Comparison of ENCODE assay signal across 10 mouse cellular contexts in genomic region chr10:80162716-80163299, GRCm38 (mm10). TPM values are rescaled to one million over a fixed set of nuclear protein-coding genes. Genes with fewer than 3 reads are reported as not detected.
DNase-seq lines count a peak whose midpoint lies in the region; ATAC-seq lines count a peak whose summit lies in the region.
"Had no signal": no experiment of that assay in that cellular context is flagged by ENCODE, and none has a peak within 500 bp of the region (broad histone marks: within the 10 kb centered on the region; RNA-seq: fewer than 3 reads in every experiment).

No protein-coding gene starts in this region.

- peak overlapping the region; percentile 78 for H3K9ac ChIP-seq in heart, embryonic 12.5 days
- H3K9ac ChIP-seq in intestine, embryonic 14.5 days (ENCODE audit: low read length), result no peak overlapping the region
- peak overlapping the region; percentile 25; the same call in 1 of the 2 replicates for H3K9ac ChIP-seq in stomach, embryonic 16.5 days (ENCODE audit: low read length)

- ATAC-seq in heart, embryonic 12.5 days (ENCODE audit: insufficient number of reproducible peaks, low FRiP score), result no peak
- ATAC-seq in intestine, embryonic 14.5 days (replicated peaks; ENCODE audit: low FRiP score, low TSS enrichment, low read depth), result no peak
- no peak for ATAC-seq in stomach, embryonic 16.5 days (ENCODE audit: insufficient read depth, low FRiP score)

- no peak overlapping the region for H3K4me2 ChIP-seq in heart, embryonic 12.5 days
- H3K4me2 ChIP-seq in intestine, embryonic 14.5 days (ENCODE audit: low read length), result no peak overlapping the region
- H3K4me2 ChIP-seq in stomach, embryonic 16.5 days (ENCODE audit: low read depth, low read length), result no peak overlapping the region

- no peak overlapping the region for H3K4me3 ChIP-seq in heart, embryonic 12.5 days
- H3K4me3 ChIP-seq in intestine, embryonic 14.5 days (ENCODE audit: low read depth, low read length), result no peak overlapping the region
- no peak overlapping the region for H3K4me3 ChIP-seq in stomach, embryonic 16.5 days (replicated peaks; ENCODE audit: low read length)

- WGBS in heart, embryonic 12.5 days, result 74% methylated on average over 6 of the region's 6 CpGs
- WGBS in intestine, embryonic 14.5 days, result 70% methylated on average over 6 of the region's 6 CpGs
- WGBS in stomach, embryonic 16.5 days, result 72% methylated on average over 6 of the region's 6 CpGs

- H3K36me3 ChIP-seq in heart, embryonic 12.5 days, result 0 out of 2 replicates have a peak, but pooled peaks cover 2% of the 10 kb centered on the region
- no peaks in the 10 kb centered on the region for H3K36me3 ChIP-seq in intestine, embryonic 14.5 days (ENCODE audit: control insufficient read depth, insufficient read depth, low read length)
- H3K36me3 ChIP-seq in stomach, embryonic 16.5 days (ENCODE audit: control insufficient read depth, insufficient read depth, low read length), result no peaks in the 10 kb centered on the region

- no peaks in the 10 kb centered on the region for H3K27me3 ChIP-seq in heart, embryonic 12.5 days (replicated peaks)
- no peaks in the 10 kb centered on the region for H3K27me3 ChIP-seq in intestine, embryonic 14.5 days (replicated peaks; ENCODE audit: control insufficient read depth, insufficient read depth, low read length)
- no peaks in the 10 kb centered on the region for H3K27me3 ChIP-seq in stomach, embryonic 16.5 days (ENCODE audit: control insufficient read depth, insufficient read depth, low read length)

- H3K9me3 ChIP-seq in heart, embryonic 12.5 days (replicated peaks), result no peaks in the 10 kb centered on the region
- H3K9me3 ChIP-seq in intestine, embryonic 14.5 days (ENCODE audit: control insufficient read depth, low read length), result no peaks in the 10 kb centered on the region
- H3K9me3 ChIP-seq in stomach, embryonic 16.5 days (replicated peaks; ENCODE audit: control insufficient read depth, low read length), result no peaks in the 10 kb centered on the region

- peaks cover 85% of the 10 kb centered on the region for H3K4me1 ChIP-seq in heart, embryonic 12.5 days (replicated peaks)
- peaks cover 74% of the 10 kb centered on the region for H3K4me1 ChIP-seq in intestine, embryonic 14.5 days (replicated peaks; ENCODE audit: control insufficient read depth, insufficient read depth, low read length)
- peaks cover 81% of the 10 kb centered on the region for H3K4me1 ChIP-seq in stomach, embryonic 16.5 days (ENCODE audit: control insufficient read depth, insufficient read depth, low read length)

- peak overlapping the region; percentile 97 for H3K27ac ChIP-seq in heart, embryonic 12.5 days (ENCODE audit: poor library complexity, severe bottlenecking)
- H3K27ac ChIP-seq in intestine, embryonic 14.5 days (ENCODE audit: low read depth), result peak overlapping the region; percentile 84
- H3K27ac ChIP-seq in stomach, embryonic 16.5 days (ENCODE audit: low read length), result peak overlapping the region; percentile 99; the same call in 1 of the 2 replicates

- no peak for DNase-seq in heart, adult 8-10 months (ENCODE audit: low spot score)
- DNase-seq in ovary, postnatal 36 days (ENCODE audit: low spot score), result peak; percentile 7
- no peak for DNase-seq in ovary, adult 18-20 months (ENCODE audit: low spot score)
- no peak for DNase-seq in intestine, embryonic 14.5 days (ENCODE audit: low spot score)
- no peak for DNase-seq in cerebellum, adult 8-10 months
- DNase-seq in frontal cortex, postnatal 14 days (ENCODE audit: low spot score in 2 of 2), result no peak
- DNase-seq: cerebellum, adult 9-10 months; right cerebral cortex, postnatal 25 days had no signal

RNA-seq across cellular contexts. Expression of gene Cirbp, which starts 3.0 kb away (rescaled TPM):
- 110 and 118 TPM in 2 replicates for polyA plus RNA-seq in heart, embryonic 12.5 days (2016; fragmentation: Nextera tagmentation; extraction: Ambion mirVana)
- 10 to 100 TPM; 34.7 to 69.7 (median 51.6) TPM for total RNA-seq in heart, adult 8-10 months (2022)
- 76.4 and 81.6 TPM in 2 replicates for polyA plus RNA-seq in intestine, embryonic 14.5 days (2014; fragmentation: Nextera tagmentation; extraction: Ambion mirVana)
- 69.8 and 80.8 TPM in 2 replicates for polyA plus RNA-seq in stomach, embryonic 16.5 days (2015; fragmentation: Nextera tagmentation; extraction: Ambion mirVana)

RNA-seq across cellular contexts. Expression of gene 1600002K03Rik, which starts 9.9 kb away (rescaled TPM):
- polyA plus RNA-seq in heart, embryonic 12.5 days (2016; fragmentation: Nextera tagmentation; extraction: Ambion mirVana), result 10.4 and 11.7 TPM in 2 replicates
- 1 to 10 TPM; 4.9 to 7.7 (median 5.9) TPM for total RNA-seq in heart, adult 8-10 months (2022)
- 15.8 and 16.7 TPM in 2 replicates for polyA plus RNA-seq in intestine, embryonic 14.5 days (2014; fragmentation: Nextera tagmentation; extraction: Ambion mirVana)
- polyA plus RNA-seq in stomach, embryonic 16.5 days (2015; fragmentation: Nextera tagmentation; extraction: Ambion mirVana), result 16.4 and 16.6 TPM in 2 replicates

RNA-seq across cellular contexts. Expression of gene Midn, which starts 14.7 kb away (rescaled TPM):
- 25.9 and 28.9 TPM in 2 replicates for polyA plus RNA-seq in heart, embryonic 12.5 days (2016; fragmentation: Nextera tagmentation; extraction: Ambion mirVana)
- 100 to 1,000 TPM in 1 of 4 experiments, 10 to 100 TPM in 3; 83.9 to 111 (median 91.0) TPM for total RNA-seq in heart, adult 8-10 months (2022)
- polyA plus RNA-seq in intestine, embryonic 14.5 days (2014; fragmentation: Nextera tagmentation; extraction: Ambion mirVana), result 25.5 and 28.9 TPM in 2 replicates
- 7.8 and 9.8 TPM in 2 replicates for polyA plus RNA-seq in stomach, embryonic 16.5 days (2015; fragmentation: Nextera tagmentation; extraction: Ambion mirVana)

RNA-seq across cellular contexts. Expression of gene Efna2, which starts 16.5 kb away (rescaled TPM):
- polyA plus RNA-seq in heart, embryonic 12.5 days (2016; fragmentation: Nextera tagmentation; extraction: Ambion mirVana), result 16.6 and 17.2 TPM in 2 replicates
- 1 to 10 TPM in 3 of 4 experiments, under 1 TPM in 1; 0.78 to 1.2 (median 1.1) TPM for total RNA-seq in heart, adult 8-10 months (2022)
- polyA plus RNA-seq in intestine, embryonic 14.5 days (2014; fragmentation: Nextera tagmentation; extraction: Ambion mirVana), result 10.2 and 12.2 TPM in 2 replicates
- polyA plus RNA-seq in stomach, embryonic 16.5 days (2015; fragmentation: Nextera tagmentation; extraction: Ambion mirVana), result 9.3 and 10.5 TPM in 2 replicates

RNA-seq across cellular contexts. Expression of gene Cbarp, which starts 22.2 kb away (rescaled TPM):
- polyA plus RNA-seq in heart, embryonic 12.5 days (2016; fragmentation: Nextera tagmentation; extraction: Ambion mirVana), result 1.7 and 3.6 TPM in 2 replicates
- 1 to 10 TPM; 3.8 to 6.1 (median 4.6) TPM for total RNA-seq in heart, adult 8-10 months (2022)
- 7.1 and 8.5 TPM in 2 replicates for polyA plus RNA-seq in intestine, embryonic 14.5 days (2014; fragmentation: Nextera tagmentation; extraction: Ambion mirVana)
- polyA plus RNA-seq in stomach, embryonic 16.5 days (2015; fragmentation: Nextera tagmentation; extraction: Ambion mirVana), result 3.1 and 3.9 TPM in 2 replicates
